Mouse (Mus musculus): ENCODE results near the gene Adamts3. TPM values are rescaled to one million over a fixed set of nuclear protein-coding genes. Genes with fewer than 3 reads are reported as not detected.

Adamts3 gene
- polyA plus RNA-seq, 1 experiment from 2014 or later, result 7.7 TPM

GRCm38 (mm10) chr5:89858837-89859236 lies 24.3 kb downstream of the Adamts3 start:
- WGBS, result 87% methylated on average over 1 of the region's 1 CpGs

GRCm38 (mm10) chr5:89846551-89846950 lies 36.6 kb downstream of the Adamts3 start:
- ATAC-seq (ENCODE audit: insufficient number of reproducible peaks, low FRiP score, low TSS enrichment, low read depth) (no peak), DNase-seq (ENCODE audit: low spot score) (no peak)
- no peak overlapping the region for H3K4me3 ChIP-seq (ENCODE audit: low read depth, low read length)
- no peaks in the 10 kb centered on the region for H3K9me3 ChIP-seq (ENCODE audit: control insufficient read depth, low read length)
- no peak overlapping the region for H3K9ac ChIP-seq (ENCODE audit: low read length)
- H3K4me1 ChIP-seq (ENCODE audit: control insufficient read depth, insufficient read depth, low read length), result no peaks in the 10 kb centered on the region
- H3K36me3 ChIP-seq (ENCODE audit: control insufficient read depth, insufficient read depth, low read length), result no peaks in the 10 kb centered on the region
- H3K27me3 ChIP-seq (ENCODE audit: control insufficient read depth, insufficient read depth, low read length), result no peaks in the 10 kb centered on the region
- 54% methylated on average over 1 of the region's 1 CpGs for WGBS
- H3K27ac ChIP-seq (replicated peaks; ENCODE audit: low read depth, low read length), result no peak overlapping the region
- H3K4me2 ChIP-seq (ENCODE audit: low read depth, severe bottlenecking), result no peak overlapping the region

More at GRCm38 (mm10) chr5:89858837-89859236, 24.3 kb downstream of the Adamts3 start:
- no peaks in the 10 kb centered on the region for H3K4me1 ChIP-seq (ENCODE audit: control insufficient read depth, insufficient read depth, low read length)
- ATAC-seq (ENCODE audit: insufficient number of reproducible peaks, low FRiP score, low TSS enrichment, low read depth) (no peak), DNase-seq (ENCODE audit: low spot score) (no peak)
- no peak overlapping the region for H3K27ac ChIP-seq (replicated peaks; ENCODE audit: low read depth, low read length)
- H3K4me2 ChIP-seq (ENCODE audit: low read depth, severe bottlenecking), result no peak overlapping the region
- H3K9ac ChIP-seq (ENCODE audit: low read length), result no peak overlapping the region
- no peak overlapping the region for H3K4me3 ChIP-seq (ENCODE audit: low read depth, low read length)
- H3K36me3 ChIP-seq (ENCODE audit: control insufficient read depth, insufficient read depth, low read length), result no peaks in the 10 kb centered on the region
- H3K27me3 ChIP-seq (ENCODE audit: control insufficient read depth, insufficient read depth, low read length), result no peaks in the 10 kb centered on the region
- no peaks in the 10 kb centered on the region for H3K9me3 ChIP-seq (ENCODE audit: control insufficient read depth, low read length)

- H3K9ac ChIP-seq (ENCODE audit: low read length), result no peak overlapping the region
- H3K9me3 ChIP-seq (ENCODE audit: control insufficient read depth, low read length), result no peaks in the 10 kb centered on the region
- 0 out of 2 replicates have a peak, but pooled peaks have one; percentile 54 for ATAC-seq (ENCODE audit: insufficient number of reproducible peaks, low FRiP score, low TSS enrichment, low read depth)
These were observed 38.8 kb downstream of the Adamts3 start for GRCm38 (mm10) chr5:89844354-89844753.

GRCm38 (mm10) chr5:89843478-89843877 lies 39.7 kb downstream of the Adamts3 start:
- Histone ChIP-seq H3K27me3 (ENCODE audit: control insufficient read depth, insufficient read depth, low read length) (no peaks in the 10 kb centered on the region), H3K4me3 (ENCODE audit: low read depth, low read length) (no peak overlapping the region), H3K36me3 (ENCODE audit: control insufficient read depth, insufficient read depth, low read length) (no peaks in the 10 kb centered on the region), H3K4me2 (ENCODE audit: low read depth, severe bottlenecking) (no peak overlapping the region), H3K9ac (ENCODE audit: low read length) (no peak overlapping the region), H3K4me1 (ENCODE audit: control insufficient read depth, insufficient read depth, low read length) (no peaks in the 10 kb centered on the region), H3K9me3 (ENCODE audit: control insufficient read depth, low read length) (no peaks in the 10 kb centered on the region), H3K27ac (replicated peaks; ENCODE audit: low read depth, low read length) (no peak overlapping the region)
- ATAC-seq (ENCODE audit: insufficient number of reproducible peaks, low FRiP score, low TSS enrichment, low read depth) (no peak), DNase-seq (ENCODE audit: low spot score) (no peak)
- 89% methylated on average over 7 of the region's 7 CpGs for WGBS

More at GRCm38 (mm10) chr5:89844354-89844753, 38.8 kb downstream of the Adamts3 start:
- 53% methylated on average over 5 of the region's 5 CpGs for WGBS
- Histone ChIP-seq H3K4me1 (ENCODE audit: control insufficient read depth, insufficient read depth, low read length) (no peaks in the 10 kb centered on the region), H3K36me3 (ENCODE audit: control insufficient read depth, insufficient read depth, low read length) (no peaks in the 10 kb centered on the region), H3K4me2 (ENCODE audit: low read depth, severe bottlenecking) (no peak overlapping the region), H3K4me3 (ENCODE audit: low read depth, low read length) (no peak overlapping the region), H3K27ac (replicated peaks; ENCODE audit: low read depth, low read length) (no peak overlapping the region), H3K27me3 (ENCODE audit: control insufficient read depth, insufficient read depth, low read length) (no peaks in the 10 kb centered on the region)
- no peak for DNase-seq (ENCODE audit: low spot score)

GRCm38 (mm10) chr5:89839627-89840026 lies 43.5 kb downstream of the Adamts3 start:
- Histone ChIP-seq H3K4me1 (ENCODE audit: control insufficient read depth, insufficient read depth, low read length) (no peaks in the 10 kb centered on the region), H3K27me3 (ENCODE audit: control insufficient read depth, insufficient read depth, low read length) (no peaks in the 10 kb centered on the region), H3K9me3 (ENCODE audit: control insufficient read depth, low read length) (no peaks in the 10 kb centered on the region), H3K4me3 (ENCODE audit: low read depth, low read length) (no peak overlapping the region), H3K4me2 (ENCODE audit: low read depth, severe bottlenecking) (no peak overlapping the region), H3K27ac (replicated peaks; ENCODE audit: low read depth, low read length) (no peak overlapping the region), H3K9ac (ENCODE audit: low read length) (no peak overlapping the region), H3K36me3 (ENCODE audit: control insufficient read depth, insufficient read depth, low read length) (no peaks in the 10 kb centered on the region)
- 84% methylated on average over 4 of the region's 4 CpGs for WGBS
- ATAC-seq (ENCODE audit: insufficient number of reproducible peaks, low FRiP score, low TSS enrichment, low read depth) (no peak), DNase-seq (ENCODE audit: low spot score) (no peak)

GRCm38 (mm10) chr5:89821175-89821574 lies 62.0 kb downstream of the Adamts3 start:
- no peaks in the 10 kb centered on the region for H3K9me3 ChIP-seq (ENCODE audit: control insufficient read depth, low read length)
- H3K36me3 ChIP-seq (ENCODE audit: control insufficient read depth, insufficient read depth, low read length), result no peaks in the 10 kb centered on the region
- H3K27ac ChIP-seq (replicated peaks; ENCODE audit: low read depth, low read length), result no peak overlapping the region
- H3K27me3 ChIP-seq (ENCODE audit: control insufficient read depth, insufficient read depth, low read length), result no peaks in the 10 kb centered on the region
- no peak overlapping the region for H3K9ac ChIP-seq (ENCODE audit: low read length)
- no peak for DNase-seq (ENCODE audit: low spot score)
- WGBS, result 89% methylated on average over 1 of the region's 1 CpGs
- H3K4me2 ChIP-seq (ENCODE audit: low read depth, severe bottlenecking), result no peak overlapping the region
- H3K4me3 ChIP-seq (ENCODE audit: low read depth, low read length), result no peak overlapping the region
- no peaks in the 10 kb centered on the region for H3K4me1 ChIP-seq (ENCODE audit: control insufficient read depth, insufficient read depth, low read length)
- no peak for ATAC-seq (ENCODE audit: insufficient number of reproducible peaks, low FRiP score, low TSS enrichment, low read depth)

GRCm38 (mm10) chr5:89819531-89819930 lies 63.6 kb downstream of the Adamts3 start:
- Histone ChIP-seq H3K4me1 (ENCODE audit: control insufficient read depth, insufficient read depth, low read length) (no peaks in the 10 kb centered on the region), H3K9me3 (ENCODE audit: control insufficient read depth, low read length) (no peaks in the 10 kb centered on the region), H3K36me3 (ENCODE audit: control insufficient read depth, insufficient read depth, low read length) (no peaks in the 10 kb centered on the region), H3K9ac (ENCODE audit: low read length) (no peak overlapping the region), H3K4me2 (ENCODE audit: low read depth, severe bottlenecking) (no peak overlapping the region), H3K27ac (replicated peaks; ENCODE audit: low read depth, low read length) (no peak overlapping the region), H3K4me3 (ENCODE audit: low read depth, low read length) (no peak overlapping the region), H3K27me3 (ENCODE audit: control insufficient read depth, insufficient read depth, low read length) (no peaks in the 10 kb centered on the region)
- DNase-seq (ENCODE audit: low spot score) (no peak), ATAC-seq (ENCODE audit: insufficient number of reproducible peaks, low FRiP score, low TSS enrichment, low read depth) (no peak)
- WGBS, result 22% methylated on average over 3 of the region's 3 CpGs

GRCm38 (mm10) chr5:89816610-89817009 lies 66.5 kb downstream of the Adamts3 start:
- H3K27ac ChIP-seq (replicated peaks; ENCODE audit: low read depth, low read length), result no peak overlapping the region
- H3K4me1 ChIP-seq (ENCODE audit: control insufficient read depth, insufficient read depth, low read length), result no peaks in the 10 kb centered on the region
- 78% methylated on average over 6 of the region's 6 CpGs for WGBS
- H3K4me2 ChIP-seq (ENCODE audit: low read depth, severe bottlenecking), result no peak overlapping the region
- H3K36me3 ChIP-seq (ENCODE audit: control insufficient read depth, insufficient read depth, low read length), result no peaks in the 10 kb centered on the region
- no peak overlapping the region for H3K4me3 ChIP-seq (ENCODE audit: low read depth, low read length)
- ATAC-seq (ENCODE audit: insufficient number of reproducible peaks, low FRiP score, low TSS enrichment, low read depth) (no peak), DNase-seq (ENCODE audit: low spot score) (no peak)
- H3K9me3 ChIP-seq (ENCODE audit: control insufficient read depth, low read length), result no peaks in the 10 kb centered on the region
- H3K27me3 ChIP-seq (ENCODE audit: control insufficient read depth, insufficient read depth, low read length), result no peaks in the 10 kb centered on the region
- H3K9ac ChIP-seq (ENCODE audit: low read length), result no peak overlapping the region

GRCm38 (mm10) chr5:89814552-89814951 lies 68.6 kb downstream of the Adamts3 start:
- Histone ChIP-seq H3K36me3 (ENCODE audit: control insufficient read depth, insufficient read depth, low read length) (no peaks in the 10 kb centered on the region), H3K9me3 (ENCODE audit: control insufficient read depth, low read length) (no peaks in the 10 kb centered on the region), H3K4me3 (ENCODE audit: low read depth, low read length) (no peak overlapping the region), H3K4me1 (ENCODE audit: control insufficient read depth, insufficient read depth, low read length) (no peaks in the 10 kb centered on the region), H3K27ac (replicated peaks; ENCODE audit: low read depth, low read length) (no peak overlapping the region), H3K27me3 (ENCODE audit: control insufficient read depth, insufficient read depth, low read length) (no peaks in the 10 kb centered on the region), H3K9ac (ENCODE audit: low read length) (no peak overlapping the region), H3K4me2 (ENCODE audit: low read depth, severe bottlenecking) (no peak overlapping the region)
- DNase-seq (ENCODE audit: low spot score) (no peak), ATAC-seq (ENCODE audit: insufficient number of reproducible peaks, low FRiP score, low TSS enrichment, low read depth) (no peak)
- 83% methylated on average over 3 of the region's 3 CpGs for WGBS
